Mouse (Mus musculus) ovary, postnatal 14 days (tissue): ENCODE measurements around the gene Cdc42bpb.

Experiments used
- DNase-seq: peaks from one replicate; pipeline ENCODE4 v3.0.0; 2022; ENCODE audit warnings: low spot score

Gene Cdc42bpb

GRCm38 (mm10) chr12:111340692-111341091 is 36.8 kb downstream of the Cdc42bpb start:
- DNase-seq = no peak

GRCm38 (mm10) chr12:111337864-111338354 is 39.6 kb downstream of the Cdc42bpb start:
- DNase-seq = no peak

- no peak for DNase-seq
Measured at GRCm38 (mm10) chr12:111333020-111333605, 44.4 kb downstream of the Cdc42bpb start.

- no peak for DNase-seq
Measured at GRCm38 (mm10) chr12:111332443-111332842, 45.1 kb downstream of the Cdc42bpb start.

- no peak for DNase-seq
Measured at GRCm38 (mm10) chr12:111331573-111331972, 45.9 kb downstream of the Cdc42bpb start.

- no peak for DNase-seq
Measured at GRCm38 (mm10) chr12:111329281-111329680, 48.2 kb downstream of the Cdc42bpb start.

GRCm38 (mm10) chr12:111328360-111328759 is 49.2 kb downstream of the Cdc42bpb start:
- no peak for DNase-seq

GRCm38 (mm10) chr12:111325744-111326424 is 51.6 kb downstream of the Cdc42bpb start:
- no peak for DNase-seq

- DNase-seq = no peak
Measured at GRCm38 (mm10) chr12:111324949-111325348, 52.6 kb downstream of the Cdc42bpb start.

GRCm38 (mm10) chr12:111324536-111324935 is 53.0 kb downstream of the Cdc42bpb start:
- DNase-seq = no peak

- no peak for DNase-seq
Measured at GRCm38 (mm10) chr12:111323423-111323822, 54.1 kb downstream of the Cdc42bpb start.

- DNase-seq = no peak
Measured at GRCm38 (mm10) chr12:111321832-111322231, 55.7 kb downstream of the Cdc42bpb start.

GRCm38 (mm10) chr12:111320549-111320948 is 57.0 kb downstream of the Cdc42bpb start:
- DNase-seq = no peak

GRCm38 (mm10) chr12:111317694-111318093 is 59.8 kb downstream of the Cdc42bpb start:
- no peak for DNase-seq

GRCm38 (mm10) chr12:111314273-111314672 is 63.2 kb downstream of the Cdc42bpb start:
- DNase-seq = no peak

- no peak for DNase-seq
Measured at GRCm38 (mm10) chr12:111311775-111312174, 65.7 kb downstream of the Cdc42bpb start.

- no peak for DNase-seq
Measured at GRCm38 (mm10) chr12:111309931-111310330, 67.6 kb downstream of the Cdc42bpb start.

GRCm38 (mm10) chr12:111309256-111309655 is 68.3 kb downstream of the Cdc42bpb start:
- no peak for DNase-seq

GRCm38 (mm10) chr12:111306821-111307220 is 70.7 kb downstream of the Cdc42bpb start:
- no peak for DNase-seq

GRCm38 (mm10) chr12:111303702-111304337 is 73.7 kb downstream of the Cdc42bpb start:
- no peak for DNase-seq

- DNase-seq = no peak
Measured at GRCm38 (mm10) chr12:111302018-111302345, 75.5 kb downstream of the Cdc42bpb start.

GRCm38 (mm10) chr12:111301322-111302017 is 76.0 kb downstream of the Cdc42bpb start:
- no peak for DNase-seq

GRCm38 (mm10) chr12:111293025-111293424 is 84.5 kb downstream of the Cdc42bpb start:
- DNase-seq = no peak
